Mouse (Mus musculus): Measurements from ENCODE around the gene Arhgap27.
A peak's percentile ranks its signal among the peaks of the same experiment; 100 is the strongest.

Arhgap27 gene

DNA sequence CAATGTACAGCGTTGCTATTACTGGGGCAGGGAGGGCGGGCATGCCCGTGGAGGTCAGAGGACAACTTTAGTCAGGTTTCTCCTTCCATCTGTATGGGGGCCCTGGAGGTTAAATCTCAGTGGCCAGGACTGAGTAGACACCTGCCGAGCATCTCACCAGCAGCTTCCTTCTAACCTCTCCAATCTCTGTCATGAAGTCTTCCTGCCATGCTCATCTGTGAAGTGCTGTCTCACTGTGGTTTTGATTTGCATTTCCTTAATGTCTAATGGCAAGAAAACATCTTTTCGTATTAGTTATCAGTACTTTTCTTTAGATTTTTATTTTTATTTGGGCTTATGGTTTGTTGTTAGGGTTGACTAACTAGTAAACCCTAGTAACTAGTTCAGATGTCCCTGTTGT, 17.0 kb upstream of the Arhgap27 start:
- DNase-seq, result no peak

DNA sequence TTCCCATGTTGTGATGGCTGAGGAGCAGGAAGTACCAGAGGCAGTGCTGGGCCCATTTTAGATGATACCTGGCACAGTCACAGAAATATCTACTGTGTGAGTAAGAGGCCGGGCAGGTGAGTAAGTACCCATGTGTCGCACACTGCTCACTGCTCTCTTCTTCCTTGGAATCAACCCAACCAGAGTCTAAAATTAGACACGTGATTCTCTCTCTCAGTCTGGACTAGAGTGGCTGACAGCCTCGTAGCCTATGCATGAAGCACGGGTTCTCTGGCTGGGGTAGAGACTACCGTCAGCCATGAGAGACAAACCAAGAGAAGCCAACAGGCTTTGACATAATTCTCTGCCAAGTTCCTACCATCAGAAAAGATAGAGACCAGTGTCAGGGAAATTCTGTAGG, 14.8 kb upstream of the Arhgap27 start:
- DNase-seq, result no peak

DNA sequence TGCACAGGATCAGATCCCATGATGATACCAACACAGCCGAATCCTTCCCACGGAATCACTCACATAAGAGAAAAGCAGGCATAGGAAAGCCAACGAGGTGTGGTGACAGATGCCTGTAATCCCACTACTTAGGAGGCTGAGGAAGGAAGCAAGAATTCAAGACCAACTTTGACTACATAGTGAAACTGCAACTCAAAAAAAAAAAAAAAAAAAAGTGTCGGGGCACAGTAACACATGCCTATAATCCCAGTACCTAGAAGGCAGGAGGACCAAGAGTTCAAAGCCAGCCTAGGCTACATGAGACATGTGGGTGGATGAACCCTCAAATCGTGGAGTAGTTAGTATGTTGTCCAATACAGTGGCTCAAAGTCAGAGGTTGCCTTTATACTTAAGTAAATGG, 12.3 kb upstream of the Arhgap27 start:
- no peak for DNase-seq

- DNase-seq, result peak; percentile 81
Measured at GRCm38 (mm10) chr11:103375258-103375657, 11.8 kb upstream of the Arhgap27 start.

- no peak for DNase-seq
Measured at GRCm38 (mm10) chr11:103373922-103374321, 10.4 kb upstream of the Arhgap27 start.

DNA sequence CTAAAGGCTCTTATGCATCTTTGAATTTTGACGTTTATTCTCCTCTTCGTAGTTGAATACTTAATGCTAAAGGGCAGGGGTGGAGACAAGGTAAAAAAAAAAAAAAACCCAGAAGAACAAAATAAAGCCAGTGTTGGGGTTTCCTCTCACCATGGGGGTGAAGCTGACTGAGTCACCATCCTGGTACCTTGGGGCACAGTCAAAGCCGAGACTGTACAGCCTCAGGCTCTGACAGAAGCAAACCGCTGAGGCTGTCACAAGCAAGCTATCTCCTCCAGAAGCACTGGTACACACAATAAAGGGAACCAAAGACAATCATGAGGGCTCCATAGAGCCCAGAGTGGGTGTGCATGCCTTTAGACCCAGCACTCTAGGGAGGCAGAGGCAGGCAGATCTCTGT, 9.1 kb upstream of the Arhgap27 start:
- no peak for DNase-seq

- peak; percentile 25 for DNase-seq
Measured at GRCm38 (mm10) chr11:103372068-103372467, 8.6 kb upstream of the Arhgap27 start.

GRCm38 (mm10) chr11:103371222-103371539, 7.7 kb upstream of the Arhgap27 start:
- DNase-seq, result no peak

GRCm38 (mm10) chr11:103370397-103371221, 7.1 kb upstream of the Arhgap27 start:
- no peak for DNase-seq

DNA sequence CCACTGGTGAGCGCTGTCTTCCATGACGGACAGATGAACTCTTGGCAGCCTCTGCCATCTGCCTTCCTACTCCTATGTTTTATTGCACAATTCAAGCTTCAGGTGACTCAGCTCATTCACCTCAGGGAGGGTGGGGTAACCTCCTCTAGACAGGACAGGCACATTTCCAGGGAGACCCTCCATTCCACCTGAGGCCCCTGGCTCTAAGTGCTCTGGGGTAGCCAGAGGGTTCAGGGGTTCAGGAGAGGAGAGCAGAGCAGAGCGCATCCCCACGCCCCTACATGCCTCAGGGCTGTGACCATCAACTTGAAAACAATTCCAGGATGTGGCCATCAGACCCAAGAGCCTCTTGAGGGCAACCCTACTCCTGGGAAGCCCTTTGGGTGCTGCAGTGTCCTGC, 2.0 kb upstream of the Arhgap27 start:
- no peak for DNase-seq

DNA sequence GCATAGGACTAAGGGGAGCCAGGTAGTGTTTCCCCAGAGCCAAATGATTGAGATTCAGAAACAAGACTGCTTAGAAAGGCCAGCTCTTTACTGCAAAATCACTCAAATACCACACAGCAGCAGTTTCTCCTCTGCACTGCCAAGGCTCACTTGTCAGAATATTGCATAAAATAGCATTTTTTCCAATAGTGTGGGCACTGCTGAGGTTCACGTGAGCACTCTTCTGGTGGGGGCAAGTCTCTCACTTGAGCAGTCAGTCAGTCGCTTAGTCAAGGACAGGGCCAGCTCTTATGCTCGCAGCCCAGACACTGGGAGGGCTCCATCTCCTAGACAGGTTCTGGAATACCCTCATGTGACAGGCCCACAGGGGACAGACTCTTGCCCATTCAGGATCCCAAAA, 1.5 kb upstream of the Arhgap27 start:
- no peak for DNase-seq

- DNase-seq, result no peak
Measured at GRCm38 (mm10) chr11:103364335-103364734, 843 bp upstream of the Arhgap27 start.

GRCm38 (mm10) chr11:103362521-103363181, 841 bp downstream of the Arhgap27 start:
- no peak for DNase-seq

DNA sequence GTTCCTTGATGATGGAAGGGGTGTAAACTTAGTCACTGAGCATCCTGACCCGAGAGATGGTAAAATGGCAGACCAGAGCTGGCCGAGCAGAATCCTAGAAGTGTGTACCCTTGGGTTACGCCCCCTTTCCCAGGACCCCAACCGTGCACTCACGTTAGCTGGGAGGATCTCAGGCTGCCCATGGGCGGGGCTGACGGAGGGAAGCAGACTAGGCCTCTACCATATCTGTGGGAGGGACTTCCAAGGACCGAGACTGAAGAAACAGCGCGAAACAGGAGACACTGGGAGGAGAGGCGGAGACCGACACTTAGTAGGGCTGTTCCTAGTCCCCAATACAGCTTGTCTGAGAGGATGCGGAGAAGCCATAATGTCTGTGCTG, 1.4 kb downstream of the Arhgap27 start:
- DNase-seq, result no peak

- no peak for DNase-seq
Measured at GRCm38 (mm10) chr11:103361396-103362053, 2.0 kb downstream of the Arhgap27 start.

GRCm38 (mm10) chr11:103360661-103361081, 2.8 kb downstream of the Arhgap27 start:
- peak; percentile 45 for DNase-seq

GRCm38 (mm10) chr11:103359841-103360641, 3.5 kb downstream of the Arhgap27 start:
- DNase-seq, result peak; percentile 90

GRCm38 (mm10) chr11:103359122-103359521, 4.4 kb downstream of the Arhgap27 start:
- peak; percentile 85 for DNase-seq

DNA sequence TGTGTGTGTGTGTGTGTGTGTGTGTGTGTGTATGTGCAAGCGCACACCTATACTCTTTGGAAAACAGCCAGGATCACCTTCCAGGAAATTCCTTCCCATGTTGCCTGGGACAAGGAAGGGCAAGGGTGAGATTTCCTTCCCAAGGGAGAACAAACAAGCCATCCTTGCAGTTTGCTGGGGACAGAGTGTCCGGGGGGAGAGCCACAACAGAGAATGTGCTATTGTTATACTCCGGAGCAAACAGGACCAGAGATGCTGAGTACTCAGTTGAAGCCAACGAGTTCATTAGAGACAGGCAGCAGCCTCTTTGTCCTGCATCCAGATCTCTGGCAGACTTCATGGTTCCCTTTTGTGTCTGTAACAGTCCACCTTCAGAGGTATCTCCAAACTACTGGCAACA, 5.2 kb downstream of the Arhgap27 start:
- no peak for DNase-seq

DNA sequence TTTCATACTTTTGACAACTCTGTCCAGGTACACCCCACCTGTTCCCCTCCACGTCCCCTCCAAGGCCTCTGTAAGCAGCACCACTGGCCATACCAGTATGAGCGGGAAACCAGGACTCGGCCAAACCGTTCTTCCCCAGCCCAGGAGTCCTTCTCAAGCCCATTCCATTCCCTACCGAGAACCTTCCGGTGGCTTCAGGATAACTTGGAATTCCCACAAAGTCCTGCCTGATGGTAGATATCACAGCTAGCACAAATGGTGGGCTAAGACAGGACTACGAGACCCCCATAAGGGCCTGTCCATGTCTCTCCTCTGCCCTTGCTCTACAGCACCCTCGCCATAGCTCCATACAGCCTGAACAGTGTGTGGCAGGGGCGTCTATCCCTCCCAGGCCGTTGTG, 5.8 kb downstream of the Arhgap27 start:
- no peak for DNase-seq

DNA sequence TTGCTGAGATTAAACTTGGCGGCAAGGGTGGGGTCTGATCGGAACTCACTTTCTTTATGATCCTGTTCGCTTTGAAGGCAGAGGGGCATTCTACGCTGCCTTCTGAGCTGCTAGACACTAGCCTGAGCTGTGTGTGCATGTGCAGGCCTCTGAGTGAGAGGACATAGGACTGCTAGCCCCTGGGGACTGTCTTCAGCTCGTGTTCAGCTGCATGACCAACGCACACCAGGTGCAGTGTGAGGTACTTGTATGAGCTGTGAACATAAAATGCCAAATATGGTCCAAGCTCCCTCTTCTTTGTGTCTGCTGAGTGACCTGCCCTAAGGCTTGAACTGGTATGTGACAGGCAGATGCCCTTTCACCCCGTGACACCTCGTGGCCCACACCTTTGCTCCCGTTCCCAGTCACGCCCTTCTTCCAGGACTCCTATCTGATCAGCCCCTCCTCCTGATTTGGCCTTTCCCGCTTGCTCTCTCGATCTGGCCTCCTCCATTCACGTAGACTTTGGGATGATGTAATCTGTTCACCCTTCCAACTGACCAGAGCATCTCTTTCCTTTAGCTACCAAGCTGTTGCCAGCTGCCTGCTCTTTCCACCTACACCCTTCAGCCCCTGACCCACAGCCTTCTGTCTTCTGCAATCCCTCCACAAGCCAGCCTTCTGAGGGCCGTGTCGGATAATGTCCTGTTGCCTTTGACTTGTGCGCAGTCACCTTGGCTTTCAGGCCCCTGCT, 6.4 kb downstream of the Arhgap27 start:
- DNase-seq, result no peak

DNA sequence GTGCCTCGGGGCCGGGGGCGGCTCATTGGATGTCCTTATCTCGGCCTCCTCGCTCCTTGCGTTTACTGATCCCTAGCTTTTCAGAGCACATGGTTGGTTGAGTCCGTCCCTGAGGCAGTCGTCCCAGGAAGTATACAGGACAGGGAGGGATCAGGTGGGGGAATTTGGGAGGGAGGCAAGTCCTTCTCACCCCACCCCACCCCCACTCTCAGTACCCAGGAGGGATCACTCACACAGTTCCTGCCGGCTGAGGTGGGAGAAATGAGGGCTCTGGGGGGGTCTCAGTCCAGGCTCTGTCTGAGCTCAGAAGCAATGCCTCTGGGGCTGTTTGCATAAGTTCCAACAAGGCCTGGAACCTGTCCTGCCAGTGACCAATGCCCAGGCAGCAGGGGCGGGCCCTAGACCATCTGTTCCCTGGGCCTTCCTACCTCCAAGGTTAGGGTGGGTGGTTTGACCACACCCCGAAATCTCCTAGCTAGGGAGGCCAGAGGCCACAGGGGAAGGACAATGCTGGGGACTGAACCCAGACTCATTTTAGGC, 7.4 kb downstream of the Arhgap27 start:
- no peak for DNase-seq
